Mouse (Mus musculus) heart, embryonic 13.5 days (tissue): Measurements from ENCODE around the gene Tnp2. TPM values are rescaled to one million over a fixed set of nuclear protein-coding genes. Genes with fewer than 3 reads are reported as not detected.
A peak's percentile ranks its signal among the peaks of the same experiment; 100 is the strongest.

Source experiments
- ATAC-seq: fragments of 200-750 bp; cut with Nextera tagmentation; 2 replicates; pipeline ENCODE4 v1.8.0; 2017; ENCODE audit warnings: moderate TSS enrichment; ENCODE audit not compliant: insufficient number of reproducible peaks, low FRiP score, low TSS enrichment; ENCODE audit errors: extremely low read depth
- H3K27ac ChIP-seq: fragments of 300-500 bp; sonication (generic); replicated peaks from 2 replicates; pipeline ENCODE4 v1.5.1; 2015; ENCODE audit warnings: moderate library complexity, mild to moderate bottlenecking, inconsistent platforms
- H3K27me3 ChIP-seq: fragments of 300-500 bp; sonication (generic); replicated peaks from 2 replicates; pipeline ENCODE4 v1.6.1; 2015; ENCODE audit warnings: mild to moderate bottlenecking, inconsistent platforms
- H3K36me3 ChIP-seq: fragments of 300-500 bp; sonication (generic); 2 replicates; pipeline ENCODE4 v1.6.1; 2015; ENCODE audit warnings: mild to moderate bottlenecking, inconsistent platforms
- H3K4me1 ChIP-seq: fragments of 300-500 bp; sonication (generic); 2 replicates; pipeline ENCODE4 v1.6.1; 2015; ENCODE audit warnings: inconsistent platforms
- H3K4me2 ChIP-seq: fragments of 300-500 bp; sonication (generic); 2 replicates; pipeline ENCODE4 v1.6.1; 2015; ENCODE audit warnings: inconsistent platforms, mild to moderate bottlenecking, moderate library complexity
- H3K4me3 ChIP-seq: fragments of 300-500 bp; sonication (generic); 2 replicates; pipeline ENCODE4 v1.5.1; 2015; ENCODE audit warnings: moderate library complexity, mild to moderate bottlenecking, inconsistent platforms
- H3K9ac ChIP-seq: fragments of 300-500 bp; sonication (generic); 2 replicates; pipeline ENCODE4 v1.6.1; 2015; ENCODE audit warnings: inconsistent platforms, mild to moderate bottlenecking, moderate library complexity
- H3K9me3 ChIP-seq: fragments of 300-500 bp; sonication (generic); 2 replicates; pipeline ENCODE4 v1.6.1; 2016; ENCODE audit warnings: inconsistent platforms
- WGBS: fragments of 180-500 bp; shearing (Covaris S2); methylation state at CpG from one replicate; pipeline ENCODE4 v1.1.7; 2015; ENCODE audit warnings: mixed read lengths; 5-methylcytosine and 5-hydroxymethylcytosine counted together
- polyA plus RNA-seq: library from polyadenylated mRNA; unstranded; fragments of >200 nt; fragmentation: Nextera tagmentation; extraction: Ambion mirVana; gene quantifications from 2 replicates; pipeline ENCODE4 v1.2.1, GENCODE M21; 2015

The Tnp2 gene
- polyA plus RNA-seq, 1 experiment from 2014 or later = not detected

DNA sequence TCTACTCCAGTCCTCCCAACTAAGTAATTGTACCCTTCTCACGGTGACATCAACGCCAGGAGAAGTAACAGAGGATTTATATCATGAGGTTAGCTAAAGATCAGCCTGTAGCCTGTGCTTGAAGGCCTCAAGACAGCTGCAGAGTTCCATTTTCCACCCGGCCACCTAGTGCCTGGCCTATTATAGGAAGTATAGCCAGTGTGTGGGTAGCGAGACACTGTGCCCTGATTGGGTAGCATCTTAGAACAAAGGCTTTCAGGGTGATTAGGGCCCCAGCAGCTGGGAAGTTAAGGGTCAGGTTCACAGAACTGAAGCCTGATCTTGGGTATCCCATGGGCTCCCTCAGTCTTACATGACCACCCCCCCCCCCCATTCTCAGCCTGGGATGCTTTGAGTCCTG lies 406 bp upstream of the Tnp2 start:
- H3K27me3 ChIP-seq = peaks cover 23% of the 10 kb centered on the region; the same call in 1 of the 2 replicates
- H3K9me3 ChIP-seq = no peaks in the 10 kb centered on the region
- H3K4me2 ChIP-seq = no peak overlapping the region
- H3K4me1 ChIP-seq = peaks cover 23% of the 10 kb centered on the region
- ATAC-seq = no peak
- H3K36me3 ChIP-seq = no peaks in the 10 kb centered on the region
- 75% methylated on average over 4 of the region's 4 CpGs for WGBS
- H3K9ac ChIP-seq = no peak overlapping the region
- H3K27ac ChIP-seq = no peak overlapping the region
- no peak overlapping the region for H3K4me3 ChIP-seq

- Histone ChIP-seq H3K4me2 (no peak overlapping the region), H3K27ac (no peak overlapping the region)
- 69% methylated on average over 7 of the region's 7 CpGs for whole genome bisulfite sequencing
Observed at GRCm38 (mm10) chr16:10787548-10788058, 857 bp downstream of the Tnp2 start.

DNA sequence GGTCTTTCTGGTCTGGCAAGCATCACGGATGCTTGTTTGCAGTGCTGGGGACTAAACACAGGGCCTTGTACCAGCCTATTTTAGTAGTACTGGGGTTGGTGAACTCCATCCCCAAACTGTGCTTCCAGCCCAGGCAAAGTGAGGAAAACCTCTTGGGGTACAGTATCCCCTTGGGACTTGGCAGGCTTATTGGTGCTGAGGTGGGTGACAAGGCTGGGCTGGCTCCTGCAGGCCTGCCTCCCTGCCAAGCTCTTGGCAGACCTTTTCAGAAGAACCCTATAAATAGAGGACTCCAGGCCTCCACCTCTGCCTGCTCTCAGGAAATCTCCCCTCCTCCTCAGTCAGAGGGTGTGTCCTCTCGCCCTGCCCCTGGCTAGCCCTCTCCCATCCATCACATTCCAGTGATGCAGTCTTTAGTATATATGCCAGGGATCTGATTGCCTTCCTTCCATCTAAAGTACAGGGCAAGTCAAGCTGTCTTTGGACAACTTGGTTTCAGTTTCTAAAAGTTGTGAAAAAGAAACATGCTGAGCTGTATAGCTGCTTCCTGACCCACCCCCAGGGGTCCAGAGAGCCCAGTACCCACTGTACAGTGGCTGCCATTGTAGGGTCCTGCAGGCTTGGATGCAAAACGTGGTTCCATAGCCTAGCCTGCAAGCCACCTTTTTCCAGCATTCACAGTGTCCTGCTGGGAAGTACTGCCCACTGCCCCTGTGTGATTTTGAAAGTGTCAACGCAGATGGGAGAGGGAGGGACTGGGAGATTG lies 1.5 kb downstream of the Tnp2 start:
- ATAC-seq = no peak
- Histone ChIP-seq H3K27ac (peak overlapping the region; percentile 96), H3K9me3 (no peaks in the 10 kb centered on the region), H3K4me1 (peaks cover 42% of the 10 kb centered on the region), H3K9ac (no peak overlapping the region), H3K36me3 (peaks cover 5% of the 10 kb centered on the region; the same call in 1 of the 2 replicates), H3K27me3 (peaks cover 15% of the 10 kb centered on the region; the same call in 1 of the 2 replicates), H3K4me3 (0 out of 2 replicates have a peak overlapping the region, but pooled peaks have one; percentile 85), H3K4me2 (peak overlapping the region; percentile 97)
- WGBS = 43% methylated on average over 4 of the region's 4 CpGs

More at GRCm38 (mm10) chr16:10787548-10788058, 857 bp downstream of the Tnp2 start:
- H3K4me3 ChIP-seq = no peak overlapping the region
- ATAC-seq = no peak
- H3K4me1 ChIP-seq = peaks cover 35% of the 10 kb centered on the region
- H3K9me3 ChIP-seq = no peaks in the 10 kb centered on the region
- no peak overlapping the region for H3K9ac ChIP-seq
- peaks cover 20% of the 10 kb centered on the region; the same call in 1 of the 2 replicates for H3K27me3 ChIP-seq
- peaks cover 5% of the 10 kb centered on the region; the same call in 1 of the 2 replicates for H3K36me3 ChIP-seq

- peak overlapping the region; percentile 96 for H3K27ac ChIP-seq
- H3K27me3 ChIP-seq = peaks cover 8% of the 10 kb centered on the region; the same call in 1 of the 2 replicates
- peak overlapping the region; percentile 97 for H3K4me2 ChIP-seq
- H3K9me3 ChIP-seq = no peaks in the 10 kb centered on the region
- WGBS = 2% methylated on average over 9 of the region's 9 CpGs
- no peak for ATAC-seq
- peak overlapping the region; percentile 93 for H3K9ac ChIP-seq
- H3K36me3 ChIP-seq = peaks cover 5% of the 10 kb centered on the region; the same call in 1 of the 2 replicates
- H3K4me3 ChIP-seq = peak overlapping the region; percentile 85
- peaks cover 48% of the 10 kb centered on the region for H3K4me1 ChIP-seq
Observed at GRCm38 (mm10) chr16:10786288-10786687, 2.2 kb downstream of the Tnp2 start.

- H3K9me3 ChIP-seq = no peaks in the 10 kb centered on the region
- peak within 1 kb of the TSS; percentile 96 for H3K27ac ChIP-seq
- peak; percentile 76 for ATAC-seq
- H3K4me3 ChIP-seq = peak within 1 kb of the TSS; percentile 85
- peak within 1 kb of the TSS; percentile 97 for H3K4me2 ChIP-seq
- H3K27me3 ChIP-seq = peaks cover 3% of the 10 kb centered on the region; the same call in 1 of the 2 replicates
- H3K9ac ChIP-seq = peak within 1 kb of the TSS; percentile 93
- WGBS = under 1% methylated on average over 59 of the region's 59 CpGs
- peaks cover 55% of the 10 kb centered on the region for H3K4me1 ChIP-seq
- peaks cover 5% of the 10 kb centered on the region; the same call in 1 of the 2 replicates for H3K36me3 ChIP-seq
Observed at GRCm38 (mm10) chr16:10785371-10786231, 2.9 kb downstream of the Tnp2 start, which contains the start of gene Socs1. TSS of gene Socs1 (minus strand) at chr16:10785536.

DNA sequence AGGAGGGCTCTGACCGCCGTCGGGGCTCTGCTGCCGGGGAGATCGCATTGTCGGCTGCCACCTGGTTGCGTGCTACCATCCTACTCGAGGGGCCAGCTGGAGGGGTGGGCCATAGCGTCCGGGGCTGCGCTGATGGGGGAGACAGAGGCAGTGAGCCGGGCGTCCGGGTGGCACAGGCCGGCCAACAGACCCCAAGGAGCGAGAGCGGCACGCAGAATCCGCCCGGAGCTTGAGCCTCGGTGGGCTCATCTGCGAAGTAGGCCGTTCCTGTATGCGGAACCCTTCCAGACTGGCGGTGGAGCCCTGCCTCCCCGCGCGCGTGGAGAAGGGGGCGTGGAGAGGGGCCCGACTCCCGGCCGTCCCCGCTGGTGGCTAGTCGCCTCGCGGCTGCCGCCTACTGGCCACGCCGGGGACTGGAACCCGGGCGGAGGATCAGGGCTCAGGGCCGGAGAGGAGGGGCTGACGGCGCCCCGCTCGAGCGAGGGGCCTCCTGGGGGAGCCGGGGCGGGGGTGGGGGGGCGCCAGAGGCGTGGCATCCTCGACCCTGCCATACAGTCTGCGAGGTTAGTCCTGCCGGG lies 3.6 kb downstream of the Tnp2 start:
- Histone ChIP-seq H3K4me2 (peak overlapping the region; percentile 97), H3K27me3 (peaks cover 3% of the 10 kb centered on the region; the same call in 1 of the 2 replicates), H3K4me1 (peaks cover 62% of the 10 kb centered on the region), H3K4me3 (peak overlapping the region; percentile 85), H3K27ac (peak overlapping the region; percentile 96), H3K36me3 (peaks cover 5% of the 10 kb centered on the region; the same call in 1 of the 2 replicates), H3K9me3 (no peaks in the 10 kb centered on the region), H3K9ac (peak overlapping the region; percentile 93)
- ATAC-seq = peak; percentile 64
- WGBS = under 1% methylated on average over 47 of the region's 55 CpGs

DNA sequence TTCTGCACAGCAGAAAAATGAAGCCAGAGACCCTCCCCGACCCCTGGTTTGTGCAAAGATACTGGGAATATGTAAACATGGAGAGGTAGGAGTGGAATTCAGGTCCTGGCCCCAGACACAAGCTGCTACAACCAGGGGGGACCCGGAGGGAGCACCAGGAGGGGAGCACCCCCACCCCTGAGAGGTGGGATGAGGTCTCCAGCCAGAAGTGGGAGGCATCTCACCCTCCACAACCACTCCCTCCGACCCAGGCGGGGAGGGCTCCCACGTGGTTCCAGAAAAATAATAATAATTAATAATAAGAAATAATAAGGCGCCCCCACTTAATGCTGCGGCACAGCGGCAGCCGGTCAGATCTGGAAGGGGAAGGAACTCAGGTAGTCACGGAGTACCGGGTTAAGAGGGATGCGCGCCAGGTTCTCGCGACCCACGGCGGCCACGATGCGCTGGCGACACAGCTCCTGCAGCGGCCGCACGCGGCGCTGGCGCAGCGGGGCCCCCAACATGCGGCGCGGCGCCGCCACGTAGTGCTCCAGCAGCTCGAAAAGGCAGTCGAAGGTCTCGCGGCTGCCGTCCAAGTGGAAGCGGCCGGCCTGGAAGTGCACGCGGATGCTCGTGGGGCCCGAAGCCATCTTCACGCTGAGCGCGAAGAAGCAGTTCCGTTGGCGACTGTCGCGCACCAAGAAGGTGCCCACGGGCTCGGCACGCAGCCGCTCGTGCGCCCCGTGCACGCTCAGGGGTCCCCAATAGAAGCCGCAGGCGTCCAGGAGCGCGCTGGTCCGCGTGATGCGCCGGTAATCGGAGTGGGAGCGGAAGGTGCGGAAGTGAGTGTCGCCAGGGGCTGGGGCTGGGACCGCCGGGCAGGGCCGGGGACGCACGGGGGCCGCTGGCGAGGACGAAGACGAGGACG lies 4.3 kb downstream of the Tnp2 start:
- peak overlapping the region; percentile 85 for H3K4me3 ChIP-seq
- H3K4me2 ChIP-seq = peak overlapping the region; percentile 97
- H3K27me3 ChIP-seq = peaks cover under 1% of the 10 kb centered on the region; the same call in 1 of the 2 replicates
- ATAC-seq = no peak
- H3K27ac ChIP-seq = peak overlapping the region; percentile 96
- H3K9ac ChIP-seq = peak overlapping the region; percentile 93
- WGBS = 2% methylated on average over 81 of the region's 81 CpGs
- peaks cover 65% of the 10 kb centered on the region for H3K4me1 ChIP-seq
- H3K36me3 ChIP-seq = peaks cover 5% of the 10 kb centered on the region; the same call in 1 of the 2 replicates
- H3K9me3 ChIP-seq = no peaks in the 10 kb centered on the region

- Histone ChIP-seq H3K9ac (peak overlapping the region; percentile 93), H3K27me3 (no peaks in the 10 kb centered on the region), H3K36me3 (peaks cover 5% of the 10 kb centered on the region; the same call in 1 of the 2 replicates), H3K9me3 (no peaks in the 10 kb centered on the region), H3K27ac (peak overlapping the region; percentile 96; the same call in 1 of the 2 replicates), H3K4me1 (peaks cover 68% of the 10 kb centered on the region), H3K4me2 (peak overlapping the region; percentile 97), H3K4me3 (peak overlapping the region; percentile 85)
- no peak for ATAC-seq
- whole genome bisulfite sequencing = 67% methylated on average over 8 of the region's 8 CpGs
Observed at GRCm38 (mm10) chr16:10783451-10783850, 5.0 kb downstream of the Tnp2 start.

- ATAC-seq = no peak
- peaks cover 72% of the 10 kb centered on the region for H3K4me1 ChIP-seq
- WGBS = 14% methylated on average over 1 of the region's 1 CpGs
- peak overlapping the region; percentile 93 for H3K9ac ChIP-seq
- H3K27ac ChIP-seq = peak overlapping the region; percentile 82
- no peaks in the 10 kb centered on the region for H3K27me3 ChIP-seq
- peak overlapping the region; percentile 85 for H3K4me3 ChIP-seq
- no peaks in the 10 kb centered on the region for H3K9me3 ChIP-seq
- peak overlapping the region; percentile 97 for H3K4me2 ChIP-seq
- peaks cover 5% of the 10 kb centered on the region; the same call in 1 of the 2 replicates for H3K36me3 ChIP-seq
Observed at GRCm38 (mm10) chr16:10783152-10783434, 5.4 kb downstream of the Tnp2 start.
